Mouse (Mus musculus): ENCODE measurements around the gene Rassf1. TPM values are rescaled to one million over a fixed set of nuclear protein-coding genes. Genes with fewer than 3 reads are reported as not detected.

Gene Rassf1
- polyA plus RNA-seq (2012), result 10.7 and 15.9 TPM in 2 replicates

- no peak for TF ChIP-seq GATA1 (IDR thresholded peaks at IDR 0.05; ENCODE audit: low read length)
Observed at GRCm38 (mm10) chr9:107551117-107551889, at the start of gene Rassf1. Gene Rassf1, plus strand, starts transcription at chr9:107551555.

- no peak for TF ChIP-seq GATA1 (IDR thresholded peaks at IDR 0.05; ENCODE audit: low read length)
Observed at GRCm38 (mm10) chr9:107502131-107502846, 49.1 kb upstream of the Rassf1 start.

GRCm38 (mm10) chr9:107504662-107505537 lies 46.5 kb upstream of the Rassf1 start:
- no peak for TF ChIP-seq GATA1 (IDR thresholded peaks at IDR 0.05; ENCODE audit: low read length)

GRCm38 (mm10) chr9:107508266-107508665 lies 43.1 kb upstream of the Rassf1 start:
- TF ChIP-seq GATA1 (IDR thresholded peaks at IDR 0.05; ENCODE audit: low read length), result no peak

- no peak for TF ChIP-seq GATA1 (IDR thresholded peaks at IDR 0.05; ENCODE audit: low read length)
Observed at GRCm38 (mm10) chr9:107510384-107511100, 40.8 kb upstream of the Rassf1 start.

GRCm38 (mm10) chr9:107511436-107511835 lies 39.9 kb upstream of the Rassf1 start:
- no peak for TF ChIP-seq GATA1 (IDR thresholded peaks at IDR 0.05; ENCODE audit: low read length)

- TF ChIP-seq GATA1 (IDR thresholded peaks at IDR 0.05; ENCODE audit: low read length), result no peak
Observed at GRCm38 (mm10) chr9:107512326-107512725, 39.0 kb upstream of the Rassf1 start.

- TF ChIP-seq GATA1 (IDR thresholded peaks at IDR 0.05; ENCODE audit: low read length), result no peak
Observed at GRCm38 (mm10) chr9:107514303-107514955, 36.9 kb upstream of the Rassf1 start.

- no peak for TF ChIP-seq GATA1 (IDR thresholded peaks at IDR 0.05; ENCODE audit: low read length)
Observed at GRCm38 (mm10) chr9:107520331-107520730, 31.0 kb upstream of the Rassf1 start.

- TF ChIP-seq GATA1 (IDR thresholded peaks at IDR 0.05; ENCODE audit: low read length), result no peak
Observed at GRCm38 (mm10) chr9:107521190-107521589, 30.2 kb upstream of the Rassf1 start.

- no peak for TF ChIP-seq GATA1 (IDR thresholded peaks at IDR 0.05; ENCODE audit: low read length)
Observed at GRCm38 (mm10) chr9:107521711-107522399, 29.5 kb upstream of the Rassf1 start.

GRCm38 (mm10) chr9:107522400-107522711 lies 29.0 kb upstream of the Rassf1 start:
- TF ChIP-seq GATA1 (IDR thresholded peaks at IDR 0.05; ENCODE audit: low read length), result no peak

- no peak for TF ChIP-seq GATA1 (IDR thresholded peaks at IDR 0.05; ENCODE audit: low read length)
Observed at GRCm38 (mm10) chr9:107526198-107527026, 24.9 kb upstream of the Rassf1 start.
